11 mouse cellular contexts compared by ENCODE assay signal in the genomic region with DNA sequence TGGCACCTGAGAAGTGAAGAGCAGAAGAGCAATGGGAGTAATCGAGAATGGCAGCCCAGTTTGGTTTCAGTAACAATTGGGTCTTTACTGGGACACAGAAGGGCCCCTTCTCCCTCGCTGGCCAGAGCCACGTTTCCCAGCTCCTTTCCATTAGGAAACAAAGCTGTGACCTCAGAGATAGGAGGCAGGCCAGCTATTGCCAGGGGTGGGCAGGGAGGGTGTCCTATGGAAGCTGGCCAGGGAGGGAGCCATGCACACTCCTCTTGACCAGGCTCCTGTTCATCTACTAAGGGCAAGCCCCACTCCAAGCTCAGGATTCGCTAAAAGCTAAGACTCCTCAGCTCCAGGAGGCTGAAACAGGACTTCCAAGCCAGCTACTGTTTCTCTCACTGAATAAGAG. TPM values are rescaled to one million over a fixed set of nuclear protein-coding genes. Genes with fewer than 3 reads are reported as not detected.
DNase-seq lines count a peak whose midpoint lies in the region; ATAC-seq lines count a peak whose summit lies in the region.
"Had no signal": no experiment of that assay in that cellular context is flagged by ENCODE, and none has a peak within 500 bp of the region (broad histone marks: within the 10 kb centered on the region; RNA-seq: fewer than 3 reads in every experiment).

No protein-coding gene starts in this region.

- DNase-seq in kidney, adult 18-20 months = no peak
- no peak for DNase-seq in intestine, embryonic 14.5 days (ENCODE audit: low spot score)
- no peak for DNase-seq in thymus, postnatal 25 days
- no peak for DNase-seq in urinary bladder, adult 2 months (ENCODE audit: low spot score)
- DNase-seq in layer of hippocampus, postnatal 25 days (ENCODE audit: extremely low spot score in 1 of 2, low spot score in 1 of 2) = no peak
- DNase-seq: thymus, adult 2 months had no signal

- H3K27ac ChIP-seq in kidney, embryonic 14.5 days (ENCODE audit: low read depth, low read length) = peak overlapping the region; percentile 100
- H3K27ac ChIP-seq in embryonic facial prominence, embryonic 13.5 days = peak overlapping the region; percentile 100; the same call in 1 of the 2 replicates
- no peak overlapping the region for H3K27ac ChIP-seq in intestine, embryonic 14.5 days (ENCODE audit: low read depth)
- peak overlapping the region; percentile 99; the same call in 1 of the 2 replicates for H3K27ac ChIP-seq in neural tube, embryonic 13.5 days (replicated peaks)

- ATAC-seq in kidney, embryonic 14.5 days (ENCODE audit: low FRiP score, low TSS enrichment) = no peak
- no peak for ATAC-seq in embryonic facial prominence, embryonic 13.5 days (ENCODE audit: insufficient number of reproducible peaks, insufficient read depth, low FRiP score, low TSS enrichment, low read depth)
- no peak for ATAC-seq in intestine, embryonic 14.5 days (replicated peaks; ENCODE audit: low FRiP score, low TSS enrichment, low read depth)
- no peak for ATAC-seq in neural tube, embryonic 13.5 days (ENCODE audit: low read depth)

- peaks cover 11% of the 10 kb centered on the region for H3K36me3 ChIP-seq in kidney, embryonic 14.5 days (ENCODE audit: control insufficient read depth, insufficient read depth, low read length)
- H3K36me3 ChIP-seq in embryonic facial prominence, embryonic 13.5 days = peaks cover 11% of the 10 kb centered on the region
- H3K36me3 ChIP-seq in intestine, embryonic 14.5 days (ENCODE audit: control insufficient read depth, insufficient read depth, low read length) = peaks cover 13% of the 10 kb centered on the region
- H3K36me3 ChIP-seq in neural tube, embryonic 13.5 days = peaks cover 10% of the 10 kb centered on the region

- no peaks in the 10 kb centered on the region for H3K27me3 ChIP-seq in kidney, embryonic 14.5 days (ENCODE audit: control insufficient read depth, insufficient read depth, low read length)
- no peaks in the 10 kb centered on the region for H3K27me3 ChIP-seq in embryonic facial prominence, embryonic 13.5 days
- H3K27me3 ChIP-seq in intestine, embryonic 14.5 days (replicated peaks; ENCODE audit: control insufficient read depth, insufficient read depth, low read length) = no peaks in the 10 kb centered on the region
- no peaks in the 10 kb centered on the region for H3K27me3 ChIP-seq in neural tube, embryonic 13.5 days

- WGBS in kidney, embryonic 14.5 days = 8% methylated on average over 4 of the region's 4 CpGs
- 9% methylated on average over 4 of the region's 4 CpGs for WGBS in embryonic facial prominence, embryonic 13.5 days
- 24% methylated on average over 4 of the region's 4 CpGs for WGBS in intestine, embryonic 14.5 days
- 10% methylated on average over 4 of the region's 4 CpGs for WGBS in neural tube, embryonic 13.5 days

- H3K4me2 ChIP-seq in kidney, embryonic 14.5 days (replicated peaks; ENCODE audit: low read depth, low read length) = peak overlapping the region; percentile 56
- peak overlapping the region; percentile 96 for H3K4me2 ChIP-seq in embryonic facial prominence, embryonic 13.5 days
- peak overlapping the region; percentile 87 for H3K4me2 ChIP-seq in intestine, embryonic 14.5 days (ENCODE audit: low read length)
- peak overlapping the region; percentile 95 for H3K4me2 ChIP-seq in neural tube, embryonic 13.5 days

- H3K9ac ChIP-seq in kidney, embryonic 14.5 days (ENCODE audit: low read depth, low read length) = peak overlapping the region; percentile 97
- H3K9ac ChIP-seq in embryonic facial prominence, embryonic 13.5 days = peak overlapping the region; percentile 99; the same call in 1 of the 2 replicates
- no peak overlapping the region for H3K9ac ChIP-seq in intestine, embryonic 14.5 days (ENCODE audit: low read length)
- peak overlapping the region; percentile 99 for H3K9ac ChIP-seq in neural tube, embryonic 13.5 days

- H3K9me3 ChIP-seq in kidney, embryonic 14.5 days (ENCODE audit: control insufficient read depth, low read length) = no peaks in the 10 kb centered on the region
- no peaks in the 10 kb centered on the region for H3K9me3 ChIP-seq in embryonic facial prominence, embryonic 13.5 days
- H3K9me3 ChIP-seq in intestine, embryonic 14.5 days (ENCODE audit: control insufficient read depth, low read length) = no peaks in the 10 kb centered on the region
- no peaks in the 10 kb centered on the region for H3K9me3 ChIP-seq in neural tube, embryonic 13.5 days

- peaks cover 54% of the 10 kb centered on the region for H3K4me1 ChIP-seq in kidney, embryonic 14.5 days (ENCODE audit: control insufficient read depth, insufficient read depth, low read length)
- H3K4me1 ChIP-seq in embryonic facial prominence, embryonic 13.5 days = peaks cover 55% of the 10 kb centered on the region
- peaks cover 37% of the 10 kb centered on the region for H3K4me1 ChIP-seq in intestine, embryonic 14.5 days (replicated peaks; ENCODE audit: control insufficient read depth, insufficient read depth, low read length)
- peaks cover 35% of the 10 kb centered on the region for H3K4me1 ChIP-seq in neural tube, embryonic 13.5 days (replicated peaks)

- H3K4me3 ChIP-seq in kidney, embryonic 14.5 days (ENCODE audit: low read length) = peak overlapping the region; percentile 55
- H3K4me3 ChIP-seq in embryonic facial prominence, embryonic 13.5 days = peak overlapping the region; percentile 96; the same call in 1 of the 2 replicates
- H3K4me3 ChIP-seq in intestine, embryonic 14.5 days (ENCODE audit: low read depth, low read length) = no peak overlapping the region
- H3K4me3 ChIP-seq in neural tube, embryonic 13.5 days = peak overlapping the region; percentile 95

RNA-seq across cellular contexts. Expression of gene Sema4c, which starts 1.1 kb away (rescaled TPM):
- 4.8 and 6.0 TPM in 2 replicates for polyA plus RNA-seq in kidney, embryonic 14.5 days (2014; fragmentation: Nextera tagmentation; extraction: Ambion mirVana)
- polyA plus RNA-seq in embryonic facial prominence, embryonic 13.5 days (2015; fragmentation: Nextera tagmentation; extraction: Ambion mirVana) = 22.5 and 24.2 TPM in 2 replicates
- polyA plus RNA-seq in intestine, embryonic 14.5 days (2014; fragmentation: Nextera tagmentation; extraction: Ambion mirVana) = 2.8 and 2.9 TPM in 2 replicates
- polyA plus RNA-seq in neural tube, embryonic 13.5 days (2015; fragmentation: Nextera tagmentation; extraction: Ambion mirVana) = 23.4 and 25.2 TPM in 2 replicates
- polyA plus RNA-seq in urinary bladder, adult 2 months (2012; rRNA removed) = 25.6 and 30.8 TPM in 2 replicates
- 10 to 100 TPM; 12.7 to 14.0 TPM for total RNA-seq in layer of hippocampus, postnatal 25 days (2021)

RNA-seq across cellular contexts. Expression of gene Ankrd39, which starts 12.0 kb away (rescaled TPM):
- polyA plus RNA-seq in kidney, embryonic 14.5 days (2014; fragmentation: Nextera tagmentation; extraction: Ambion mirVana) = 22.4 and 22.7 TPM in 2 replicates
- polyA plus RNA-seq in embryonic facial prominence, embryonic 13.5 days (2015; fragmentation: Nextera tagmentation; extraction: Ambion mirVana) = 27.3 and 28.6 TPM in 2 replicates
- 25.7 and 28.6 TPM in 2 replicates for polyA plus RNA-seq in intestine, embryonic 14.5 days (2014; fragmentation: Nextera tagmentation; extraction: Ambion mirVana)
- 23.8 and 26.2 TPM in 2 replicates for polyA plus RNA-seq in neural tube, embryonic 13.5 days (2015; fragmentation: Nextera tagmentation; extraction: Ambion mirVana)
- polyA plus RNA-seq in urinary bladder, adult 2 months (2012; rRNA removed) = 19.6 and 26.7 TPM in 2 replicates
- total RNA-seq in layer of hippocampus, postnatal 25 days (2021) = 10 to 100 TPM; 10.8 to 13.3 TPM

RNA-seq across cellular contexts. Expression of gene Gm42417, which starts 20.0 kb away (rescaled TPM):
- polyA plus RNA-seq in kidney, embryonic 14.5 days (2014; fragmentation: Nextera tagmentation; extraction: Ambion mirVana) = 0.26 TPM in 1 of 2 replicates, not detected in the other
- polyA plus RNA-seq in embryonic facial prominence, embryonic 13.5 days (2015; fragmentation: Nextera tagmentation; extraction: Ambion mirVana) = not detected in 2 replicates
- 0.99 TPM in 1 of 2 replicates, not detected in the other for polyA plus RNA-seq in intestine, embryonic 14.5 days (2014; fragmentation: Nextera tagmentation; extraction: Ambion mirVana)
- polyA plus RNA-seq in neural tube, embryonic 13.5 days (2015; fragmentation: Nextera tagmentation; extraction: Ambion mirVana) = 0.32 and 1.9 TPM in 2 replicates
- polyA plus RNA-seq in urinary bladder, adult 2 months (2012; rRNA removed) = 0.12 and 0.25 TPM in 2 replicates
- under 1 TPM in 1 of 2 experiments, not detected in 1; 0.47 TPM for total RNA-seq in layer of hippocampus, postnatal 25 days (2021)
- total RNA-seq: ES-E14; left cerebral cortex, adult 8-10 months had no signal
- polyA plus RNA-seq: thymus, adult 2 months had no signal

RNA-seq across cellular contexts. Expression of gene Ankrd23, which starts 22.6 kb away (rescaled TPM):
- 10.5 and 14.6 TPM in 2 replicates for polyA plus RNA-seq in kidney, embryonic 14.5 days (2014; fragmentation: Nextera tagmentation; extraction: Ambion mirVana)
- polyA plus RNA-seq in embryonic facial prominence, embryonic 13.5 days (2015; fragmentation: Nextera tagmentation; extraction: Ambion mirVana) = 23.7 and 24.1 TPM in 2 replicates
- polyA plus RNA-seq in intestine, embryonic 14.5 days (2014; fragmentation: Nextera tagmentation; extraction: Ambion mirVana) = 11.6 and 14.8 TPM in 2 replicates
- polyA plus RNA-seq in neural tube, embryonic 13.5 days (2015; fragmentation: Nextera tagmentation; extraction: Ambion mirVana) = 19.0 and 19.2 TPM in 2 replicates
- polyA plus RNA-seq in urinary bladder, adult 2 months (2012; rRNA removed) = 21.3 and 26.1 TPM in 2 replicates
- total RNA-seq in layer of hippocampus, postnatal 25 days (2021) = 1 to 10 TPM; 5.4 to 7.7 TPM

RNA-seq across cellular contexts. Expression of gene Cnnm3, which starts 47.6 kb away (rescaled TPM):
- 5.7 and 7.5 TPM in 2 replicates for polyA plus RNA-seq in kidney, embryonic 14.5 days (2014; fragmentation: Nextera tagmentation; extraction: Ambion mirVana)
- 3.4 and 3.8 TPM in 2 replicates for polyA plus RNA-seq in embryonic facial prominence, embryonic 13.5 days (2015; fragmentation: Nextera tagmentation; extraction: Ambion mirVana)
- polyA plus RNA-seq in intestine, embryonic 14.5 days (2014; fragmentation: Nextera tagmentation; extraction: Ambion mirVana) = 5.4 and 6.2 TPM in 2 replicates
- 3.4 and 4.2 TPM in 2 replicates for polyA plus RNA-seq in neural tube, embryonic 13.5 days (2015; fragmentation: Nextera tagmentation; extraction: Ambion mirVana)
- polyA plus RNA-seq in urinary bladder, adult 2 months (2012; rRNA removed) = 15.2 and 17.6 TPM in 2 replicates
- total RNA-seq in layer of hippocampus, postnatal 25 days (2021) = 10 to 100 TPM; 33.2 to 37.5 TPM
